Mouse (Mus musculus) heart, adult 18-20 months (tissue): ENCODE results near the gene Cdk5. TPM values are rescaled to one million over a fixed set of nuclear protein-coding genes. Genes with fewer than 3 reads are reported as not detected.
A peak's percentile ranks its signal among the peaks of the same experiment; 100 is the strongest.
"Not testable (repeated sequence)": the region's sequence is repeated elsewhere in the genome, so short reads cannot be mapped to it uniquely, and the experiment has no call there.

Experiments
- DNase-seq, 2 experiments: peaks; one replicate each; pipeline ENCODE4 v3.0.0; 2021 to 2022; ENCODE audit warnings: mixed read lengths in 1 of 2
- total RNA-seq, 2 experiments: library from RNA; stranded (reverse); gene quantifications; 2 replicates each; pipeline ENCODE4 v1.2.3; 2021

Cdk5 gene
- total RNA-seq, 2 experiments from 2014 or later = 19.3 to 23.0 TPM

GRCm38 (mm10) chr5:24399686-24400085, 23.6 kb downstream of the Cdk5 start:
- DNase-seq = no peak

- DNase-seq = not testable (repeated sequence)
Observed at GRCm38 (mm10) chr5:24396254-24396653, 27.1 kb downstream of the Cdk5 start.

GRCm38 (mm10) chr5:24394165-24394894, 29.0 kb downstream of the Cdk5 start:
- DNase-seq = peak; percentile 99

GRCm38 (mm10) chr5:24393392-24393997, 29.8 kb downstream of the Cdk5 start, which contains the start of gene Abcb8:
TSS of gene Abcb8 (plus strand) at chr5:24393663.
- DNase-seq = peak; percentile 88 to 94

GRCm38 (mm10) chr5:24392724-24393123, 30.6 kb downstream of the Cdk5 start:
- no peak for DNase-seq

- no peak for DNase-seq
Observed at GRCm38 (mm10) chr5:24391864-24392263, 31.5 kb downstream of the Cdk5 start, which contains the start of gene Atg9b. TSS of gene Atg9b (minus strand) at chr5:24392143.

- DNase-seq = no peak
Observed at GRCm38 (mm10) chr5:24389658-24390020, 33.7 kb downstream of the Cdk5 start.

- DNase-seq = peak in 1 of 2 experiments; percentile 57
Observed at GRCm38 (mm10) chr5:24389011-24389657, 34.2 kb downstream of the Cdk5 start.

- DNase-seq = no peak
Observed at GRCm38 (mm10) chr5:24388246-24388915, 34.9 kb downstream of the Cdk5 start.

GRCm38 (mm10) chr5:24387264-24388241, 35.8 kb downstream of the Cdk5 start:
- DNase-seq = peak; percentile 76 to 77

- no peak for DNase-seq
Observed at GRCm38 (mm10) chr5:24385887-24386550, 37.3 kb downstream of the Cdk5 start.

- DNase-seq = no peak
Observed at GRCm38 (mm10) chr5:24385374-24385773, 38.0 kb downstream of the Cdk5 start.

- peak; percentile 68 to 90 for DNase-seq
Observed at GRCm38 (mm10) chr5:24384407-24384806, 38.9 kb downstream of the Cdk5 start.

- peak; percentile 94 for DNase-seq
Observed at GRCm38 (mm10) chr5:24383026-24383859, 40.1 kb downstream of the Cdk5 start.

GRCm38 (mm10) chr5:24381988-24382387, 41.3 kb downstream of the Cdk5 start:
- DNase-seq = no peak

GRCm38 (mm10) chr5:24381486-24381885, 41.8 kb downstream of the Cdk5 start:
- no peak for DNase-seq

- DNase-seq = no peak
Observed at GRCm38 (mm10) chr5:24380499-24380898, 42.8 kb downstream of the Cdk5 start.

- no peak for DNase-seq
Observed at GRCm38 (mm10) chr5:24379501-24379900, 43.8 kb downstream of the Cdk5 start.

- DNase-seq = no peak
Observed at GRCm38 (mm10) chr5:24378700-24379099, 44.6 kb downstream of the Cdk5 start.
